ENCODE assay signal across 12 mouse cellular contexts in the genomic region with DNA sequence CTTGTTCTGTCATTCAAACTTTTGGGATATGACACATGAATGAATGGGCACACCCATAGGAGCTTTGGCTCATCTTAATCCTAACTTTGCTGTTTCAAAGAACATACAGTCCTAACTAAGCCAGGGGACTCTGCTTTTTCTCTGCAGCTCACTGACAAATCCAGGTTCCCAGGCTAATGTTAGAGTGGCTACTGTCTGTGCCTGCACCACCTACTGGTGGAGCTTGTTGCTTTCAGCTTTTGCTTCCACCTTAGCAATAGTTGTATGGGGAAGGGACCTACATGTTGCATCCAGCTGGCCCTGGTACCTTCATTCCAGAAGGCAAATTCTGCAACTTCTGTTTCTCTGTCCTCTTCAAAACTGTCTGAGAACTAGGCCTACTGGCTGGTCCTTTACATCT.
DNase-seq lines count a peak whose midpoint lies in the region; ATAC-seq and TF ChIP-seq lines count a peak whose summit lies in the region.
"Had no signal": no experiment of that assay in that cellular context is flagged by ENCODE, and none has a peak within 500 bp of the region (broad histone marks: within the 10 kb centered on the region; RNA-seq: fewer than 3 reads in every experiment).

No protein-coding gene starts in this region.

- H3K4me2 ChIP-seq in limb, embryonic 11.5 days (ENCODE audit: low read depth, severe bottlenecking), result no peak overlapping the region
- no peak overlapping the region for H3K4me2 ChIP-seq in neural tube, embryonic 15.5 days
- no peak overlapping the region for H3K4me2 ChIP-seq in liver, embryonic 12.5 days
- H3K4me2 ChIP-seq: embryonic facial prominence, embryonic 15.5 days had no signal

- intact Hi-C loops in gastrocnemius, adult 2 months (cut with DNase I), result no loop called here

- no peak overlapping the region for H3K4me3 ChIP-seq in gastrocnemius, adult 2 months
- no peak overlapping the region for H3K4me3 ChIP-seq in limb, embryonic 11.5 days (ENCODE audit: low read depth, low read length)
- no peak overlapping the region for H3K4me3 ChIP-seq in limb, embryonic 10.5 days
- no peak overlapping the region for H3K4me3 ChIP-seq in cortical plate, adult 2 months (ENCODE audit: insufficient read depth, low read length)
- no peak overlapping the region for H3K4me3 ChIP-seq in neural tube, embryonic 15.5 days (replicated peaks)
- no peak overlapping the region for H3K4me3 ChIP-seq in liver, embryonic 12.5 days
- H3K4me3 ChIP-seq: embryonic facial prominence, embryonic 15.5 days; megakaryocyte, embryonic 14.5 days had no signal

- no peaks in the 10 kb centered on the region; the same call in 1 of the 2 replicates for H3K9me3 ChIP-seq in limb, embryonic 11.5 days (ENCODE audit: control insufficient read depth, low read length)
- H3K9me3 ChIP-seq in limb, embryonic 10.5 days (replicated peaks), result no peaks in the 10 kb centered on the region
- no peaks in the 10 kb centered on the region for H3K9me3 ChIP-seq in neural tube, embryonic 15.5 days (replicated peaks)
- no peaks in the 10 kb centered on the region for H3K9me3 ChIP-seq in liver, embryonic 12.5 days (replicated peaks)
- H3K9me3 ChIP-seq: embryonic facial prominence, embryonic 15.5 days had no signal

- peak; percentile 60 for TF ChIP-seq CTCF in gastrocnemius, adult 2 months (IDR thresholded peaks at IDR 0.05)
- TF ChIP-seq CTCF in cortical plate, adult 2 months (IDR thresholded peaks at IDR 0.05; ENCODE audit: extremely low read depth, insufficient read depth, low read length), result peak; percentile 59

- no peak for ATAC-seq in limb, embryonic 11.5 days (ENCODE audit: insufficient number of reproducible peaks, low FRiP score, low TSS enrichment, low read depth)
- no peak for ATAC-seq in neural tube, embryonic 15.5 days (ENCODE audit: low FRiP score)
- ATAC-seq in liver, embryonic 12.5 days, result no peak

- H3K4me1 ChIP-seq in limb, embryonic 11.5 days (ENCODE audit: control insufficient read depth, insufficient read depth, low read length), result no peaks in the 10 kb centered on the region
- H3K4me1 ChIP-seq in limb, embryonic 10.5 days, result no peaks in the 10 kb centered on the region
- no peaks in the 10 kb centered on the region for H3K4me1 ChIP-seq in cortical plate, adult 2 months (ENCODE audit: control insufficient read depth, insufficient read depth, low read length)
- H3K4me1 ChIP-seq in neural tube, embryonic 15.5 days, result no peaks in the 10 kb centered on the region
- H3K4me1 ChIP-seq in liver, embryonic 12.5 days, result no peaks in the 10 kb centered on the region
- H3K4me1 ChIP-seq: embryonic facial prominence, embryonic 15.5 days; megakaryocyte, embryonic 14.5 days had no signal

- no peak overlapping the region for H3K9ac ChIP-seq in limb, embryonic 11.5 days (ENCODE audit: low read length)
- H3K9ac ChIP-seq in neural tube, embryonic 15.5 days (replicated peaks), result no peak overlapping the region
- no peak overlapping the region for H3K9ac ChIP-seq in liver, embryonic 12.5 days
- H3K9ac ChIP-seq: embryonic facial prominence, embryonic 15.5 days had no signal

- no peak for TF ChIP-seq POLR2A in cortical plate, adult 2 months (IDR thresholded peaks at IDR 0.05; ENCODE audit: extremely low read depth, insufficient read depth, low read length)

- DNase-seq in gastrocnemius, adult 2 months, result peak; percentile 24
- DNase-seq in gastrocnemius, postnatal 10 days, result no peak
- DNase-seq in limb, embryonic 11.5 days (ENCODE audit: low spot score), result peak; percentile 24
- DNase-seq in limb, embryonic 10.5 days (ENCODE audit: low spot score), result no peak
- peak; percentile 15 for DNase-seq in right cerebral cortex, postnatal 14 days
- DNase-seq: liver; thymus, postnatal 4 days had no signal

- H3K27ac ChIP-seq in gastrocnemius, adult 2 months, result no peak overlapping the region
- H3K27ac ChIP-seq in limb, embryonic 11.5 days (replicated peaks; ENCODE audit: low read depth, low read length), result no peak overlapping the region
- no peak overlapping the region for H3K27ac ChIP-seq in limb, embryonic 10.5 days
- H3K27ac ChIP-seq in cortical plate, adult 2 months (ENCODE audit: insufficient read depth, low read length), result no peak overlapping the region
- no peak overlapping the region for H3K27ac ChIP-seq in neural tube, embryonic 15.5 days (replicated peaks)
- H3K27ac ChIP-seq in liver, embryonic 12.5 days, result no peak overlapping the region
- H3K27ac ChIP-seq: embryonic facial prominence, embryonic 15.5 days had no signal

- H3K27me3 ChIP-seq in limb, embryonic 11.5 days (ENCODE audit: control insufficient read depth, insufficient read depth, low read length), result peaks cover 2% of the 10 kb centered on the region; the same call in 1 of the 2 replicates
- H3K27me3 ChIP-seq in limb, embryonic 10.5 days (ENCODE audit: low read depth, poor library complexity, severe bottlenecking), result no peaks in the 10 kb centered on the region
- no peaks in the 10 kb centered on the region; the same call in 1 of the 2 replicates for H3K27me3 ChIP-seq in neural tube, embryonic 15.5 days (replicated peaks)
- H3K27me3 ChIP-seq in liver, embryonic 12.5 days (replicated peaks), result no peaks in the 10 kb centered on the region
- H3K27me3 ChIP-seq: embryonic facial prominence, embryonic 15.5 days; megakaryocyte, embryonic 14.5 days had no signal

- H3K36me3 ChIP-seq in limb, embryonic 11.5 days (ENCODE audit: control insufficient read depth, insufficient read depth, low read length), result no peaks in the 10 kb centered on the region
- H3K36me3 ChIP-seq in limb, embryonic 10.5 days, result no peaks in the 10 kb centered on the region
- no peaks in the 10 kb centered on the region for H3K36me3 ChIP-seq in neural tube, embryonic 15.5 days
- no peaks in the 10 kb centered on the region for H3K36me3 ChIP-seq in liver, embryonic 12.5 days
- H3K36me3 ChIP-seq: embryonic facial prominence, embryonic 15.5 days had no signal

Comparison
In these comparisons a context has a peak if more than half of its experiments do, and no peak if none do; other contexts are left out.
1. DNase-seq: peak in gastrocnemius, adult 2 months (single experiment), limb, embryonic 11.5 days (single experiment) and right cerebral cortex, postnatal 14 days (single experiment); none in gastrocnemius, postnatal 10 days (single experiment) and limb, embryonic 10.5 days (single experiment).